Mouse (Mus musculus) erythroblast, embryonic 14.5 days (primary cell): ENCODE measurements around the gene Gpr156.

Experiments
- GATA1 ChIP-seq: IDR thresholded peaks from 2 replicates; pipeline ENCODE4 v1.6.1; 2012; ENCODE audit warnings: low read length, inconsistent platforms, mixed read lengths
- TAL1 ChIP-seq: IDR thresholded peaks from 3 replicates; pipeline ENCODE4 v1.6.1; 2012; ENCODE audit warnings: low read length, inconsistent platforms, mixed read lengths

- TF ChIP-seq GATA1 = no peak
- TF ChIP-seq TAL1 = no peak
Measured at GRCm38 (mm10) chr16:37948365-37948764, 32.1 kb downstream of the Gpr156 start.
